Mouse (Mus musculus): ENCODE results near the gene Rabl3. TPM values are rescaled to one million over a fixed set of nuclear protein-coding genes. Genes with fewer than 3 reads are reported as not detected.

Gene Rabl3
- polyA plus RNA-seq, 1 experiment: 2.7 TPM

DNA sequence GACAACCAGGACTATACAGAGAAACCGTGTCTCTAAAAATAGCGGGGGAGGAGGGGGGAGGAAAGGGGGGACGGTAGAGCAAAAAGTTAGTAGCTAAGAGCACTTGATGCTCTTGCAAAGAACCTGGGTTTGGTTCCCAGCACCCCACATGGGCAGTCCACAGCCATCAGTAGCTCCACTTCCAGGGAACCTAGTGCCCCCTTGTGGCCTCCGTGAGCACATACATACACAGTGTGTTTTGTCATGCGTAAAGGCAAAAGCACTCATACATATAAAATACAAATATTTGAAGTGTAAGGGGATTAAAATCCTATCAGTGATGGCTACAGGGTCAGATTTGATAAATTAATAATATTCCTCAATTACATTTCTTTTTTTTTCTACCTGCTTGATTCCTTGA, 33.4 kb downstream of the Rabl3 start:
- H3K27ac ChIP-seq (ENCODE audit: control insufficient read depth, insufficient read depth, low read length): no peak overlapping the region

DNA sequence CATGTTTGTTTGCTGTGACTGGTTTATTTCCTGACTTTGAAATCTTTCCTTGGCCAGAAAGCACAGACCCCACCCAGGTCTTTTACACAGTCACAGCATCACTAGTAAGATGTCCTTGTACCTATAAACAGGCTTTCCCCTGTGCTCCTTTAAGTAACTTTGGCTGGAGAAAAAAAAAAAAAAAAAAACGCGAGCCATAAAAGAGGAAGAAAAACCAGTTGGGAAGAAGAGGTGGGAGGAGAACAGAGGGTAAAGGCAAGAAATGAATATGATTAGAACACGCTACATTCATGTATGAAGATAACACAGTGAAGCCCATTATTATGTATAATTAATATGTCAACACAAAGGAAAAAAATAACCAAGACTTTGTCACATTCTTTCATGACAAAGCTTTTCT, 35.6 kb downstream of the Rabl3 start:
- no peak for DNase-seq
- Histone ChIP-seq H3K27me3 (ENCODE audit: control insufficient read depth, insufficient read depth, low read length) (no peaks in the 10 kb centered on the region), H3K27ac (ENCODE audit: control insufficient read depth, insufficient read depth, low read length) (no peak overlapping the region), H3K4me3 (ENCODE audit: control insufficient read depth, insufficient read depth, low read length) (no peak overlapping the region), H3K4me1 (replicated peaks; ENCODE audit: control insufficient read depth, insufficient read depth, low read length) (no peaks in the 10 kb centered on the region), H3K36me3 (ENCODE audit: control insufficient read depth, insufficient read depth, low read length) (no peaks in the 10 kb centered on the region)
- TF ChIP-seq POLR2A (IDR thresholded peaks at IDR 0.05; ENCODE audit: control insufficient read depth, extremely low read depth, insufficient read depth, low read length, poor library complexity) (no peak), CTCF (IDR thresholded peaks at IDR 0.05; ENCODE audit: borderline replicate concordance, control insufficient read depth, extremely low read depth, insufficient read depth, low read length, poor library complexity) (no peak)
- WGBS: 41% methylated on average over 3 of the region's 3 CpGs

More for the DNA sequence above, 33.4 kb downstream of the Rabl3 start:
- TF ChIP-seq CTCF (IDR thresholded peaks at IDR 0.05; ENCODE audit: borderline replicate concordance, control insufficient read depth, extremely low read depth, insufficient read depth, low read length, poor library complexity): no peak
- no peak for TF ChIP-seq POLR2A (IDR thresholded peaks at IDR 0.05; ENCODE audit: control insufficient read depth, extremely low read depth, insufficient read depth, low read length, poor library complexity)
- Histone ChIP-seq H3K27me3 (ENCODE audit: control insufficient read depth, insufficient read depth, low read length) (no peaks in the 10 kb centered on the region), H3K4me1 (replicated peaks; ENCODE audit: control insufficient read depth, insufficient read depth, low read length) (no peaks in the 10 kb centered on the region), H3K4me3 (ENCODE audit: control insufficient read depth, insufficient read depth, low read length) (no peak overlapping the region), H3K36me3 (ENCODE audit: control insufficient read depth, insufficient read depth, low read length) (no peaks in the 10 kb centered on the region)
- WGBS: 95% methylated on average over 5 of the region's 5 CpGs
- DNase-seq: no peak

DNA sequence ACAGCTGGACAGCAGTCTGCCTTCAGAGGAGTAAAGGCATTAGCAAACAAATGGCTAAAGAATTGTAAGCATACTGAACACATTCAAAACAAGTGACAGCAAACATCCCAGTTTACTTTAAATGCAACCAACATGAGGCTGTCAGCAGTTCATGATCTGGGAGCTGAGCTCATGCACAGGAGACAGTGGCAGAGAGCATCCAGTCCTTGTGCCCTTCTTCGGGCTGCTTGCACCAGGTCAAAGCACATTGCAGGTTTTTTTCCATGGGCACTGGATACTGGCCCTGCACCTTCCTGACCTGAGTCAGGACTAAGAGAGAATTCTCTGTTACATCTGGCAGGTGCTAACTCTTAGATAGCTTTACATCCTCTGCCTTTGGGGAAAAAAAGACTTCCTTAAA, 39.9 kb downstream of the Rabl3 start:
- 85% methylated on average over 1 of the region's 1 CpGs for WGBS
- H3K27ac ChIP-seq (ENCODE audit: control insufficient read depth, insufficient read depth, low read length): no peak overlapping the region
- TF ChIP-seq POLR2A (IDR thresholded peaks at IDR 0.05; ENCODE audit: control insufficient read depth, extremely low read depth, insufficient read depth, low read length, poor library complexity) (no peak), CTCF (IDR thresholded peaks at IDR 0.05; ENCODE audit: borderline replicate concordance, control insufficient read depth, extremely low read depth, insufficient read depth, low read length, poor library complexity) (no peak)
- no peak for DNase-seq
- H3K27me3 ChIP-seq (ENCODE audit: control insufficient read depth, insufficient read depth, low read length): no peaks in the 10 kb centered on the region; the same call in 1 of the 2 replicates
- no peaks in the 10 kb centered on the region for H3K36me3 ChIP-seq (ENCODE audit: control insufficient read depth, insufficient read depth, low read length)
- no peaks in the 10 kb centered on the region for H3K4me1 ChIP-seq (replicated peaks; ENCODE audit: control insufficient read depth, insufficient read depth, low read length)
- no peak overlapping the region for H3K4me3 ChIP-seq (ENCODE audit: control insufficient read depth, insufficient read depth, low read length)

DNA sequence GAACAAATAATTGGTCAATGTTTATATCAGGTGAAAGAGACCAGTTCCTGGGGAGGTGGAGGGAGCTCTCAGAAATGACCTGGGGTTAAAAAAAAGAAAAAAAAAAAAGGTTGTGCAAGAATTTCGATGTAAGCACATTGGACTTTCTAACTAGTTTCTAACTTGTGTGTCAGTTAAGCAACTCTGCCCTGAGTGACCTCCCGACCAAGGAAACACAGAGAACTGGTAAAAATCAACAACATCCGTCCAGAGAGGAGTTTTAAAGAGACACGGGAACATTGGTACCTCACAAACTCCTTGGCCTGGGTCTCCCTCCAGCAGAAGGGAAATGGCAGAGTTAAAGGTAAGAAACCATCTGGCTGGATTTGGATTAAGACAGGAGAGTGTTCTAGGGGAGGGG, 40.3 kb downstream of the Rabl3 start, which contains the start of gene Hgd:
Hgd (plus strand) TSS at position 160 of the 400 bp plus-strand sequence.
- TF ChIP-seq POLR2A (IDR thresholded peaks at IDR 0.05; ENCODE audit: control insufficient read depth, extremely low read depth, insufficient read depth, low read length, poor library complexity) (no peak), CTCF (IDR thresholded peaks at IDR 0.05; ENCODE audit: borderline replicate concordance, control insufficient read depth, extremely low read depth, insufficient read depth, low read length, poor library complexity) (no peak)
- no peaks in the 10 kb centered on the region for H3K4me1 ChIP-seq (replicated peaks; ENCODE audit: control insufficient read depth, insufficient read depth, low read length)
- WGBS: 83% methylated on average over 4 of the region's 4 CpGs

DNA sequence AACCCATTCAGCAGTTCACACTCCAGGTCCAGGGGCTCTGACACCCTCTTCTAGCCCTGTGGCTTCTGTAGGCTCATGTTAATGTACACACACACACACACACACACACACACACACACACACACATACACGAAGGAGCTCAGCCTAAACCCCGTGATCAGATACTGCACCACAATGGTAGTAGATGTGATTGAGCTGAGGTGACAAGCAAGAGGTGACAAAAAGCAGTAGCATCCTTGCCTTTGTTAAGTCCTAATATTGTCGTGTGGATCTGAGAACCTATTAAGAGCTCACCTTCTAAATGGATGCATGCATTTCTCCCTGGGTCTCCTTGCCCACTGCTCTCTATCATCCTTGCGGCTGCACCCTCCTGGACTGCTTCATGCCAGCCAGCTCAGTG, 41.0 kb downstream of the Rabl3 start:
- no peak for TF ChIP-seq POLR2A (IDR thresholded peaks at IDR 0.05; ENCODE audit: control insufficient read depth, extremely low read depth, insufficient read depth, low read length, poor library complexity)
- no peak for TF ChIP-seq CTCF (IDR thresholded peaks at IDR 0.05; ENCODE audit: borderline replicate concordance, control insufficient read depth, extremely low read depth, insufficient read depth, low read length, poor library complexity)
- no peak overlapping the region for H3K4me3 ChIP-seq (ENCODE audit: control insufficient read depth, insufficient read depth, low read length)
- no peaks in the 10 kb centered on the region; the same call in 1 of the 2 replicates for H3K27me3 ChIP-seq (ENCODE audit: control insufficient read depth, insufficient read depth, low read length)
- no peak overlapping the region for H3K27ac ChIP-seq (ENCODE audit: control insufficient read depth, insufficient read depth, low read length)
- DNase-seq: no peak
- H3K36me3 ChIP-seq (ENCODE audit: control insufficient read depth, insufficient read depth, low read length): no peaks in the 10 kb centered on the region
- no peaks in the 10 kb centered on the region for H3K4me1 ChIP-seq (replicated peaks; ENCODE audit: control insufficient read depth, insufficient read depth, low read length)
- WGBS: 92% methylated on average over 4 of the region's 4 CpGs

More for the DNA sequence above, 40.3 kb downstream of the Rabl3 start, which contains the start of gene Hgd:
- no peaks in the 10 kb centered on the region for H3K36me3 ChIP-seq (ENCODE audit: control insufficient read depth, insufficient read depth, low read length)
- no peak within 1 kb of the TSS for H3K4me3 ChIP-seq (ENCODE audit: control insufficient read depth, insufficient read depth, low read length)
- no peak within 1 kb of the TSS for H3K27ac ChIP-seq (ENCODE audit: control insufficient read depth, insufficient read depth, low read length)
- H3K27me3 ChIP-seq (ENCODE audit: control insufficient read depth, insufficient read depth, low read length): no peaks in the 10 kb centered on the region; the same call in 1 of the 2 replicates
- DNase-seq: no peak

DNA sequence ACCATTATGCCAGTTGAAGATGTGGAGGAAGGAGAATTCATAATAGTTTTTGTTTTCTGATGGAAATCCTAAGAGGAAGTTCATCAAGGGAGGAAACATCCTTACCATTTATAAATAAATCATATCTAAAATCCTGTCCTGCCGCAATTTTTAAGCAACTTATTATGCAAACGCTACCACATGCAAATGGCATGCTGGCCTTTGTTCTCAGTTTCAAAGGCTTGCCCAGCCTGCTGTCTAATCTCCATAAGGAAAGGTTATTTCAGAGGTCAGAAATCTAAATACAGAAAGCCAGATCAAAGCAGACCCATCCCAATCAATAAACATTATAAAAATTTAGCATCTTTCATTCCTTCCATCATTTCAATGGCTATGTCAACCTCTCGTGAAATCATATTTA, 42.2 kb downstream of the Rabl3 start:
- H3K4me1 ChIP-seq (replicated peaks; ENCODE audit: control insufficient read depth, insufficient read depth, low read length): no peaks in the 10 kb centered on the region
- TF ChIP-seq CTCF (IDR thresholded peaks at IDR 0.05; ENCODE audit: borderline replicate concordance, control insufficient read depth, extremely low read depth, insufficient read depth, low read length, poor library complexity): no peak
- TF ChIP-seq POLR2A (IDR thresholded peaks at IDR 0.05; ENCODE audit: control insufficient read depth, extremely low read depth, insufficient read depth, low read length, poor library complexity): no peak
- no peak overlapping the region for H3K4me3 ChIP-seq (ENCODE audit: control insufficient read depth, insufficient read depth, low read length)
- no peak for DNase-seq
- no peaks in the 10 kb centered on the region; the same call in 1 of the 2 replicates for H3K27me3 ChIP-seq (ENCODE audit: control insufficient read depth, insufficient read depth, low read length)
- H3K36me3 ChIP-seq (ENCODE audit: control insufficient read depth, insufficient read depth, low read length): no peaks in the 10 kb centered on the region
- H3K27ac ChIP-seq (ENCODE audit: control insufficient read depth, insufficient read depth, low read length): no peak overlapping the region
- 98% methylated on average over 3 of the region's 3 CpGs for WGBS

DNA sequence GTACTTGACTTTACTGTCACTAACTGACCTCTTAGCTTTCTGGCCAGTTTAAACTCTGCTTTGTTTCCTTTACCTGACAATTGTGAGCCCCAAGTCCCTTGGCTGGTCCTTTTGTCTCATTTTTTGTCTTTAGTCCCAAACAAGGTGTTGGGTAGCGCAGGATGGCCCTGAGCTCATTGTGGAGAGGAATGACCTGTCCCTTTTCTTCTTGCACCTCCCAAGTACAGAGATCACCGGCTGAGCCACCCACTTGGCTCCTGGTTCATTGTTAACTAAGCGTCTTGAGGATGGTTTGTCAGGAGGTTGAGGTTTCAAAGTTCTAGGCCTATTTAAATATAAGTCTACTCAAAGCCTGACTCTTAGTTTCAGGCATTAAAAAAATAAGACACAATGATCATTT, 43.6 kb downstream of the Rabl3 start:
- DNase-seq: no peak
- H3K36me3 ChIP-seq (ENCODE audit: control insufficient read depth, insufficient read depth, low read length): no peaks in the 10 kb centered on the region
- H3K27ac ChIP-seq (ENCODE audit: control insufficient read depth, insufficient read depth, low read length): no peak overlapping the region
- no peaks in the 10 kb centered on the region for H3K4me1 ChIP-seq (replicated peaks; ENCODE audit: control insufficient read depth, insufficient read depth, low read length)
- WGBS: 95% methylated on average over 3 of the region's 3 CpGs
- no peak overlapping the region for H3K4me3 ChIP-seq (ENCODE audit: control insufficient read depth, insufficient read depth, low read length)
- no peaks in the 10 kb centered on the region; the same call in 1 of the 2 replicates for H3K27me3 ChIP-seq (ENCODE audit: control insufficient read depth, insufficient read depth, low read length)
- TF ChIP-seq CTCF (IDR thresholded peaks at IDR 0.05; ENCODE audit: borderline replicate concordance, control insufficient read depth, extremely low read depth, insufficient read depth, low read length, poor library complexity): no peak
- TF ChIP-seq POLR2A (IDR thresholded peaks at IDR 0.05; ENCODE audit: control insufficient read depth, extremely low read depth, insufficient read depth, low read length, poor library complexity): no peak

Measured in thymus, adult 2 months (tissue).